Mouse (Mus musculus): ENCODE data around the gene Cacna2d3. TPM values are rescaled to one million over a fixed set of nuclear protein-coding genes. Genes with fewer than 3 reads are reported as not detected.

The Cacna2d3 gene
- polyA plus RNA-seq, 1 experiment from 2014 or later: 0.81 TPM

GRCm38 (mm10) chr14:29110351-29111091, 611.1 kb downstream of the Cacna2d3 start:
- Histone ChIP-seq H3K27ac (ENCODE audit: low read depth, low read length) (no peak overlapping the region), H3K36me3 (ENCODE audit: control insufficient read depth, insufficient read depth, low read length) (no peaks in the 10 kb centered on the region), H3K4me2 (no peak overlapping the region), H3K27me3 (replicated peaks; ENCODE audit: control insufficient read depth, insufficient read depth, low read length) (no peaks in the 10 kb centered on the region), H3K4me1 (replicated peaks; ENCODE audit: control insufficient read depth, insufficient read depth, low read length) (no peaks in the 10 kb centered on the region), H3K9me3 (ENCODE audit: control insufficient read depth, low read length) (no peaks in the 10 kb centered on the region), H3K4me3 (ENCODE audit: low read depth, low read length) (no peak overlapping the region), H3K9ac (ENCODE audit: low read depth, low read length) (no peak overlapping the region)
- DNase-seq (ENCODE audit: low spot score) (no peak), ATAC-seq (replicated peaks; ENCODE audit: low FRiP score) (no peak)
- 66% methylated on average over 9 of the region's 9 CpGs for WGBS

DNA sequence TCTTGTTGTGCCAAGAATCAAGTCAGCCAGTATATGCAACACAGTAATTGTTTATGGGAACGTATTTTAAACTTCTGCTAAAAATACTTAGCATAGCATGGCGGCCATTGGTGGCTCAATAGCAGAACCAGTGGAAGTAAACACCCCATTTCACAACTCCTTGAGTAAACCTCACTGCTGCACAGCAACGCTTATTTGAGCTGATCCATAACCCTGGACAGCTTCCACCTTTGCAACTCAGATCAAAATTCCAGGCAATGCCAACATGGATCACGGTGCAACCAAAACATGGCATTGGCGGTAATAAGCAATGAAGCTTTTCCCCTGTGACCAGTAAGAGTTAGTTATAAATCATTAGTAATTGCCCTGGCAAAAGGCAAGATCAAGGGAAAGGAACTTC, 614.2 kb downstream of the Cacna2d3 start:
- H3K36me3 ChIP-seq (ENCODE audit: control insufficient read depth, insufficient read depth, low read length): no peaks in the 10 kb centered on the region
- H3K9me3 ChIP-seq (ENCODE audit: control insufficient read depth, low read length): no peaks in the 10 kb centered on the region
- no peak for ATAC-seq (replicated peaks; ENCODE audit: low FRiP score)
- H3K4me3 ChIP-seq (ENCODE audit: low read depth, low read length): no peak overlapping the region
- 80% methylated on average over 5 of the region's 5 CpGs for WGBS
- no peaks in the 10 kb centered on the region for H3K27me3 ChIP-seq (replicated peaks; ENCODE audit: control insufficient read depth, insufficient read depth, low read length)
- DNase-seq (ENCODE audit: low spot score): no peak
- H3K9ac ChIP-seq (ENCODE audit: low read depth, low read length): no peak overlapping the region
- no peaks in the 10 kb centered on the region for H3K4me1 ChIP-seq (replicated peaks; ENCODE audit: control insufficient read depth, insufficient read depth, low read length)
- H3K27ac ChIP-seq (ENCODE audit: low read depth, low read length): no peak overlapping the region
- no peak overlapping the region for H3K4me2 ChIP-seq

DNA sequence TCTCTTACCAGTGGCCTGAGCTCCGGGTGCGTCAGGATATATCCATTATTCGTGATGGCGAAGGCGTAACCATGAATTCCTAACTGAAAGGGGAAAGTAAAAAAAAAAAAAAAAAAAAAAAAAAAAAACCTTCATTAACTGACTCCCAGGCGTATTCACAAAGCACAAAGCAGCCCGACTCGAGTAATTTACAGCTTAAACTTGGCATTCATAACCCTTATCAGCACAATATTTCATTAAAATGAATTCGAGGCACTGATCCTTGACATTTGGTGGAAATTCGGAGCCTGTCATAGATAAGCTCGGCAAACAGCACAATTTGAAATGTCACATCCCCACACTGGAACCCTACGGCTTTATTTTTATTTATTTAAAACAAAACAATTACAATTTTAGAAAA, 623.9 kb downstream of the Cacna2d3 start:
- no peaks in the 10 kb centered on the region for H3K4me1 ChIP-seq (replicated peaks; ENCODE audit: control insufficient read depth, insufficient read depth, low read length)
- no peak for ATAC-seq (replicated peaks; ENCODE audit: low FRiP score)
- no peak overlapping the region for H3K9ac ChIP-seq (ENCODE audit: low read depth, low read length)
- no peaks in the 10 kb centered on the region for H3K27me3 ChIP-seq (replicated peaks; ENCODE audit: control insufficient read depth, insufficient read depth, low read length)
- H3K9me3 ChIP-seq (ENCODE audit: control insufficient read depth, low read length): no peaks in the 10 kb centered on the region
- H3K36me3 ChIP-seq (ENCODE audit: control insufficient read depth, insufficient read depth, low read length): no peaks in the 10 kb centered on the region
- no peak overlapping the region for H3K27ac ChIP-seq (ENCODE audit: low read depth, low read length)
- WGBS: 75% methylated on average over 12 of the region's 12 CpGs
- H3K4me3 ChIP-seq (ENCODE audit: low read depth, low read length): no peak overlapping the region
- DNase-seq (ENCODE audit: low spot score): no peak
- no peak overlapping the region for H3K4me2 ChIP-seq

DNA sequence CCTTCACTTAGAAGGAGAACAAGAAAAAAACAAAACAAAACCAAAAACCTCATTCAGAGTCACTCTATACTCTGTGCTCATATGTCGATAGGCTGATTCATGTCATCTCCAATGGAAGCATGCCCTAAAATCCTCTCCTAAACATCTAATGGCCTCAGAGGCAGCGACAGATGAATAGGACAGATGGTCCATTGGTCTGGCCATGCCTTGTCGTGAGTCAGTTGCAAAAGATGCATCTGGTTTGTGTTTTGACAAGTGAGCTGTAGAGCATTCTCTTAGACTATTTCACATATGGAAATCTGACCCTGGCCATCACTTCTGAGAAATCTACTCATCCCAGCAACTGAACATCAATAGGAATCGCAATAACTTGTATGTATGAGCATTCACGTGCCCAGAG, 626.2 kb downstream of the Cacna2d3 start:
- Histone ChIP-seq H3K27me3 (replicated peaks; ENCODE audit: control insufficient read depth, insufficient read depth, low read length) (no peaks in the 10 kb centered on the region), H3K27ac (ENCODE audit: low read depth, low read length) (no peak overlapping the region), H3K9me3 (ENCODE audit: control insufficient read depth, low read length) (no peaks in the 10 kb centered on the region), H3K4me2 (no peak overlapping the region), H3K4me1 (replicated peaks; ENCODE audit: control insufficient read depth, insufficient read depth, low read length) (no peaks in the 10 kb centered on the region), H3K36me3 (ENCODE audit: control insufficient read depth, insufficient read depth, low read length) (no peaks in the 10 kb centered on the region), H3K9ac (ENCODE audit: low read depth, low read length) (no peak overlapping the region), H3K4me3 (ENCODE audit: low read depth, low read length) (no peak overlapping the region)
- ATAC-seq (replicated peaks; ENCODE audit: low FRiP score) (no peak), DNase-seq (ENCODE audit: low spot score) (no peak)
- 84% methylated on average over 5 of the region's 5 CpGs for WGBS

DNA sequence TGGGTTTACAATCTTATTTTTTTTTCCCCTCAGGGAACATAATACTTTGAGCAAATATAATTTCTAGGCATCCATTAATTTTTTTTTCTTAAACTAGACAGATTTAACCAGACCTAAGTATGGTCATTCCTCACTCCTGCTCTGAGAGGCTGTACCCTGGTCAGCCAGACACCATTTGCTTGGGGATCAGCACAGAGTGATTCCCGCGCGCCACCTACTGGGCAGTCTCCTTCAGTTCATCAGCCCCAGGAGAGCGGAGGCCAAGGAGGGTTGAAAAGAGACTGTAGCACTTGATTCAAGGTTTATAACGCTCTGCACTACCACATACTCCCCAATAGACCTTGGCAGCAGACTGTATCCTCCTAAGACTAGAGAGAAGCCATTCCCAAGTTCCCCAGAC, 631.6 kb downstream of the Cacna2d3 start:
- DNase-seq (ENCODE audit: low spot score): peak; percentile 55
- no peak for ATAC-seq (replicated peaks; ENCODE audit: low FRiP score)
- Histone ChIP-seq H3K27me3 (replicated peaks; ENCODE audit: control insufficient read depth, insufficient read depth, low read length) (no peaks in the 10 kb centered on the region), H3K27ac (ENCODE audit: low read depth, low read length) (no peak overlapping the region), H3K4me2 (no peak overlapping the region), H3K9me3 (ENCODE audit: control insufficient read depth, low read length) (no peaks in the 10 kb centered on the region), H3K36me3 (ENCODE audit: control insufficient read depth, insufficient read depth, low read length) (no peaks in the 10 kb centered on the region), H3K9ac (ENCODE audit: low read depth, low read length) (no peak overlapping the region), H3K4me1 (replicated peaks; ENCODE audit: control insufficient read depth, insufficient read depth, low read length) (no peaks in the 10 kb centered on the region), H3K4me3 (ENCODE audit: low read depth, low read length) (no peak overlapping the region)
- WGBS: 6% methylated on average over 5 of the region's 5 CpGs

DNA sequence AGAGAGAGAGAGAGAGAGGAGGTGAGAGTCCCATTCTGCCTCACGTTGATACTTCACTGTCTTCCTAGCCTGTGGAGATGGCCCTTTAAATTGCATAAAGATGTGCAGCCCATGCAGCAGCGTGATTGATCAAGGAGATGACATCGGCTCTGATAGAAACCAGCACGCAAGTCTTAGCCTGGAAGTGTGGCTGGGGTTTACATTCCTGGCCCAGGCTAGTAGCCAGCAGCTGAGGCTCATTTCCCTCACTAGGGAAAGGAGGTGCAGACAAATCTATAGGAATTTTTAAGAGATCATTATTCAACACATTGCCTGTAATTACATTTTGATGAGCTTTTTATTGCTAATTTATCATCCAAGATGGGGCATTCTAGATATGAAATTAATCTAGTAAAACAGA, 635.1 kb downstream of the Cacna2d3 start:
- Histone ChIP-seq H3K4me3 (ENCODE audit: low read depth, low read length) (no peak overlapping the region), H3K27me3 (replicated peaks; ENCODE audit: control insufficient read depth, insufficient read depth, low read length) (no peaks in the 10 kb centered on the region), H3K27ac (ENCODE audit: low read depth, low read length) (no peak overlapping the region), H3K9me3 (ENCODE audit: control insufficient read depth, low read length) (no peaks in the 10 kb centered on the region), H3K36me3 (ENCODE audit: control insufficient read depth, insufficient read depth, low read length) (no peaks in the 10 kb centered on the region), H3K4me2 (no peak overlapping the region), H3K9ac (ENCODE audit: low read depth, low read length) (no peak overlapping the region), H3K4me1 (replicated peaks; ENCODE audit: control insufficient read depth, insufficient read depth, low read length) (no peaks in the 10 kb centered on the region)
- ATAC-seq (replicated peaks; ENCODE audit: low FRiP score): no peak
- 46% methylated on average over 4 of the region's 4 CpGs for WGBS
- DNase-seq (ENCODE audit: low spot score): no peak

- no peak overlapping the region for H3K27ac ChIP-seq (ENCODE audit: low read depth, low read length)
- no peaks in the 10 kb centered on the region for H3K36me3 ChIP-seq (ENCODE audit: control insufficient read depth, insufficient read depth, low read length)
- H3K9ac ChIP-seq (ENCODE audit: low read depth, low read length): no peak overlapping the region
- no peaks in the 10 kb centered on the region for H3K4me1 ChIP-seq (replicated peaks; ENCODE audit: control insufficient read depth, insufficient read depth, low read length)
- no peaks in the 10 kb centered on the region for H3K27me3 ChIP-seq (replicated peaks; ENCODE audit: control insufficient read depth, insufficient read depth, low read length)
- DNase-seq (ENCODE audit: low spot score) (no peak), ATAC-seq (replicated peaks; ENCODE audit: low FRiP score) (no peak)
- no peaks in the 10 kb centered on the region for H3K9me3 ChIP-seq (ENCODE audit: control insufficient read depth, low read length)
- no peak overlapping the region for H3K4me3 ChIP-seq (ENCODE audit: low read depth, low read length)
- WGBS: 75% methylated on average over 7 of the region's 7 CpGs
- H3K4me2 ChIP-seq: no peak overlapping the region
Measured at GRCm38 (mm10) chr14:29085493-29086159, 636.0 kb downstream of the Cacna2d3 start.

GRCm38 (mm10) chr14:29082171-29082570, 639.5 kb downstream of the Cacna2d3 start:
- no peak overlapping the region for H3K9ac ChIP-seq (ENCODE audit: low read depth, low read length)
- ATAC-seq (replicated peaks; ENCODE audit: low FRiP score) (no peak), DNase-seq (ENCODE audit: low spot score) (no peak)
- 71% methylated on average over 1 of the region's 1 CpGs for WGBS
- H3K4me1 ChIP-seq (replicated peaks; ENCODE audit: control insufficient read depth, insufficient read depth, low read length): no peaks in the 10 kb centered on the region
- H3K27ac ChIP-seq (ENCODE audit: low read depth, low read length): no peak overlapping the region
- H3K36me3 ChIP-seq (ENCODE audit: control insufficient read depth, insufficient read depth, low read length): no peaks in the 10 kb centered on the region
- H3K4me3 ChIP-seq (ENCODE audit: low read depth, low read length): no peak overlapping the region
- H3K27me3 ChIP-seq (replicated peaks; ENCODE audit: control insufficient read depth, insufficient read depth, low read length): no peaks in the 10 kb centered on the region
- no peak overlapping the region for H3K4me2 ChIP-seq
- no peaks in the 10 kb centered on the region for H3K9me3 ChIP-seq (ENCODE audit: control insufficient read depth, low read length)

DNA sequence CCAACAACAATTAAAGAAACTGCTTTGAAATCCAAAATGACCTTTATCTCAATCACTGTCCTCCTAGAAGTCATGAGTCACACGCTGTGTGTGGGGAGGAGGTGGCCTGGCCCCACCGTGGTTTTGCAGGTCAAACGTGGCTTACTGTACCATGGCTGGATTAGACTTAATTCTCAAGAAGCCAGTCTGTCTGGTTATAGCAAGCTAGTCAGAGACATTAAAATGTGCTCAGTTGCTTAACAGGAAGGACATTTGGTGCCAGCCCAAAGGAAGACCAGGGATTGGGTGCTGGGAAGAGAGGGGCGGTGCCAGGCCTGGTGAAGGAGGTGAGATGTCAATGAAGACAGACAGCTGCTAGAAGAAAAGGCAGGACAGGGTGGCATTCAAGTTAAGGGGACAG, 641.0 kb downstream of the Cacna2d3 start:
- Histone ChIP-seq H3K9me3 (ENCODE audit: control insufficient read depth, low read length) (no peaks in the 10 kb centered on the region), H3K4me2 (no peak overlapping the region), H3K9ac (ENCODE audit: low read depth, low read length) (no peak overlapping the region), H3K36me3 (ENCODE audit: control insufficient read depth, insufficient read depth, low read length) (no peaks in the 10 kb centered on the region), H3K4me3 (ENCODE audit: low read depth, low read length) (no peak overlapping the region), H3K4me1 (replicated peaks; ENCODE audit: control insufficient read depth, insufficient read depth, low read length) (no peaks in the 10 kb centered on the region), H3K27me3 (replicated peaks; ENCODE audit: control insufficient read depth, insufficient read depth, low read length) (no peaks in the 10 kb centered on the region), H3K27ac (ENCODE audit: low read depth, low read length) (no peak overlapping the region)
- 62% methylated on average over 4 of the region's 4 CpGs for WGBS
- DNase-seq (ENCODE audit: low spot score): no peak
- no peak for ATAC-seq (replicated peaks; ENCODE audit: low FRiP score)
